Mouse (Mus musculus) embryonic facial prominence, embryonic 11.5 days (tissue): Measurements from ENCODE around the gene Pax2. TPM values are rescaled to one million over a fixed set of nuclear protein-coding genes. Genes with fewer than 3 reads are reported as not detected.
A peak's percentile ranks its signal among the peaks of the same experiment; 100 is the strongest.

Experiments
- ATAC-seq: fragments of 200-750 bp; cut with Nextera tagmentation; replicated peaks from 2 replicates; pipeline ENCODE4 v1.8.0; 2017; ENCODE audit warnings: low read depth; ENCODE audit not compliant: insufficient number of reproducible peaks, low FRiP score, low TSS enrichment
- DNase-seq: peaks from one replicate; pipeline ENCODE4 v3.0.0-alpha.2; 2015; ENCODE audit warnings: low spot score
- H3K27ac ChIP-seq: fragments of 300-500 bp; sonication (generic); replicated peaks from 2 replicates; pipeline ENCODE4 v1.5.1; 2014; ENCODE audit warnings: mild to moderate bottlenecking, low read depth, low read length, control low read depth
- H3K27me3 ChIP-seq: fragments of 300-500 bp; sonication (generic); 2 replicates; pipeline ENCODE4 v1.6.1; 2014; ENCODE audit warnings: mild to moderate bottlenecking, low read length, moderate library complexity, mixed read lengths; ENCODE audit not compliant: control insufficient read depth, insufficient read depth
- H3K36me3 ChIP-seq: fragments of 300-500 bp; sonication (generic); replicated peaks from 2 replicates; pipeline ENCODE4 v1.6.1; 2014; ENCODE audit warnings: low read depth, mild to moderate bottlenecking, low read length, moderate library complexity, mixed read lengths; ENCODE audit not compliant: control insufficient read depth, insufficient read depth
- H3K4me1 ChIP-seq: fragments of 300-500 bp; sonication (generic); 2 replicates; pipeline ENCODE4 v1.6.1; 2014; ENCODE audit warnings: low read length, mixed read lengths; ENCODE audit not compliant: control insufficient read depth, insufficient read depth
- H3K4me2 ChIP-seq: fragments of 300-500 bp; sonication (generic); 2 replicates; pipeline ENCODE4 v1.6.1; 2014; ENCODE audit warnings: low read depth, mild to moderate bottlenecking, control low read depth, low read length, moderate library complexity
- H3K4me3 ChIP-seq: fragments of 300-500 bp; sonication (generic); 2 replicates; pipeline ENCODE4 v1.5.1; 2014; ENCODE audit warnings: low read depth, low read length, control low read depth
- H3K9ac ChIP-seq: fragments of 300-500 bp; sonication (generic); replicated peaks from 2 replicates; pipeline ENCODE4 v1.6.1; 2014; ENCODE audit warnings: mild to moderate bottlenecking, control low read depth, low read length
- H3K9me3 ChIP-seq: fragments of 300-500 bp; sonication (generic); replicated peaks from 2 replicates; pipeline ENCODE4 v1.6.1; 2016; ENCODE audit warnings: mild to moderate bottlenecking, low read length, inconsistent platforms, mixed read lengths; ENCODE audit not compliant: control insufficient read depth
- WGBS: fragments of 180-500 bp; shearing (Covaris S2); extraction: QIAGEN DNeasy Blood & Tissue Kit; methylation state at CpG from one replicate; pipeline ENCODE4 v1.1.7; 2014; 5-methylcytosine and 5-hydroxymethylcytosine counted together
- polyA plus RNA-seq: library from polyadenylated mRNA; unstranded; fragments of >200 nt; fragmentation: Nextera tagmentation; extraction: Ambion mirVana; gene quantifications from 2 replicates; pipeline ENCODE4 v1.2.1, GENCODE M21; 2014

The Pax2 gene
- polyA plus RNA-seq, 1 experiment from 2014 or later: 0.90 TPM

DNA sequence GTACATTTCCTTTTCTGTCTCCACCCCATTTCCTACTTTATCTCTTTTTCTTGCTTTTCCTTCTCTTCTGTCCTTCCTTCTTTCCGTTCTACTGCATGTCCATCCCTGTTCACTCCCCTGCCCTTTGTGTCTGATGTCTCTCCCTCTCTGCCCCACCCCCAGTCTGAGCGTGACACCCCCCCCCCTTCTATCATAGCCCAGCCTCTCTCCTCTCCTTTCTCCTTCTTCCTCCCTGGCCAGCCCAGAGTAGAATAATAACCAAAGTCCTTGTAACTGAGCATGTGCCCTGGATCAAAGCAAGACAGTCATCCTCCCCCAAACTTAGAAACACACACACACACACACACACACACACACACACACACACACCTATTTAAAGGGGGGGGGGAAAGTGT lies 12.8 kb upstream of the Pax2 start:
- H3K4me1 ChIP-seq: no peaks in the 10 kb centered on the region; the same call in 1 of the 2 replicates
- no peak overlapping the region for H3K9ac ChIP-seq
- WGBS: 0% methylated on average over 2 of the region's 2 CpGs
- no peak overlapping the region for H3K4me3 ChIP-seq
- H3K4me2 ChIP-seq: no peak overlapping the region
- H3K36me3 ChIP-seq: no peaks in the 10 kb centered on the region
- no peak overlapping the region for H3K27ac ChIP-seq
- no peak for ATAC-seq
- DNase-seq: no peak
- peaks cover 79% of the 10 kb centered on the region for H3K27me3 ChIP-seq
- H3K9me3 ChIP-seq: no peaks in the 10 kb centered on the region; the same call in 1 of the 2 replicates

DNA sequence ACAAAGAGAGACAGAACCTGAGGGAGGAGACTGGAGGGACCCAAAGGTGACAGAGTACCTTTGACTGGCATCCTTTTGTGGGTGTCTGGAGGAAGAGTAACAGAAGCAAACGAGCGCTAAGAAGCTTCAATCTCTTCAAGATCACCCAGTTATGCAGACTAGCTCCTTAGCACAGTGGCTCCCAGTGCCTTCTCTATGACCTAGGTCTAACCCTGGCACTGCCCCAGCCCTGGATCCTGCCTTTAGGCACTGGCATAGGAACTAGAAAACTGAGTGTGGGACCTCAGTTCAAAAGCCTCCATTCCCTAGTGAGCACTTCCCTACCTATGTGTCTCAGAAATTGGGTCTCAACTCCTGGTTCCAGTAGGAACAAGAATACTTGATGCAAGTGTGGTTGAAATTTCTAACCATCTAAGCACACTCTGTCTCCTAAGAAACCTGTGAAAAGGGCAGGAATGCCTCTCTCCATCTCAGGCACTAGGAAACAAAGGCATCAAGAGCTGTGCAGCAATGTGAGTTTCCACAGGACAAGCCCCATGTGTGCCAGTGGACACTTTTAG lies 11.8 kb upstream of the Pax2 start:
- Histone ChIP-seq H3K4me1 (no peaks in the 10 kb centered on the region; the same call in 1 of the 2 replicates), H3K27me3 (peaks cover 78% of the 10 kb centered on the region), H3K4me3 (no peak overlapping the region), H3K36me3 (no peaks in the 10 kb centered on the region), H3K4me2 (no peak overlapping the region), H3K9ac (no peak overlapping the region), H3K27ac (no peak overlapping the region), H3K9me3 (no peaks in the 10 kb centered on the region; the same call in 1 of the 2 replicates)
- WGBS: 5% methylated on average over 2 of the region's 2 CpGs
- ATAC-seq (no peak), DNase-seq (no peak)

GRCm38 (mm10) chr19:44745741-44746140 lies 10.1 kb upstream of the Pax2 start:
- Histone ChIP-seq H3K27ac (no peak overlapping the region), H3K4me1 (no peaks in the 10 kb centered on the region), H3K36me3 (no peaks in the 10 kb centered on the region), H3K9ac (no peak overlapping the region), H3K27me3 (peaks cover 76% of the 10 kb centered on the region), H3K4me3 (no peak overlapping the region), H3K4me2 (no peak overlapping the region), H3K9me3 (no peaks in the 10 kb centered on the region)
- WGBS: 5% methylated on average over 6 of the region's 6 CpGs
- DNase-seq: no peak
- ATAC-seq: no peak

DNA sequence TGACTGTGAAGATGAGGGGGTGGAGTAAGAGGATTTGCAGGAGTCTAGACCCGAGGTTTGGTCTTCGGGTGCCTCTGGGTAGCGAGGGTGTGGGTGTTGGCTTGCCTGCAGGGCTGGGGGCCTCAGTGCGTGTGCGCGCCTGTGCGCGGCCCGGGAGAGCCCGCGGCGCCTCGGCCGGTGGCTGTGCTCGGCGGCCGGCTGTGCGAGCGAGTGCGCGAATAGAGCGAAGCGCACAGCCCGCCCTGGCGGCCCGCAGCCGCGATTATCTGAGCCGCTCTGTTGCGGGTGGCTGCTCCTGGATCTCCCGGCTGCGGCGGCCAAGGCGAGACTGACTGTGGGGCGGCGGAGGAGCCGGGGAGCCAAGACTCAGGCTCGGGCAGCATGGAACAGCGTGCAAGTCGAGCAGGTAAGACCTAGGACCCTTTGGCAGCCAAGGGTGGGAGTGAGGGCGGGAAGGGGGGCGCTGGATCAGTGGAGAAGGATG lies 9.3 kb upstream of the Pax2 start:
- H3K27ac ChIP-seq: no peak overlapping the region
- H3K9ac ChIP-seq: no peak overlapping the region
- 1% methylated on average over 42 of the region's 42 CpGs for WGBS
- 0 out of 2 replicates have a peak overlapping the region, but pooled peaks have one; percentile 2 for H3K4me2 ChIP-seq
- H3K4me3 ChIP-seq: no peak overlapping the region
- no peaks in the 10 kb centered on the region for H3K9me3 ChIP-seq
- peaks cover 84% of the 10 kb centered on the region for H3K27me3 ChIP-seq
- DNase-seq (no peak), ATAC-seq (peak; percentile 64)
- no peaks in the 10 kb centered on the region for H3K36me3 ChIP-seq
- H3K4me1 ChIP-seq: no peaks in the 10 kb centered on the region

DNA sequence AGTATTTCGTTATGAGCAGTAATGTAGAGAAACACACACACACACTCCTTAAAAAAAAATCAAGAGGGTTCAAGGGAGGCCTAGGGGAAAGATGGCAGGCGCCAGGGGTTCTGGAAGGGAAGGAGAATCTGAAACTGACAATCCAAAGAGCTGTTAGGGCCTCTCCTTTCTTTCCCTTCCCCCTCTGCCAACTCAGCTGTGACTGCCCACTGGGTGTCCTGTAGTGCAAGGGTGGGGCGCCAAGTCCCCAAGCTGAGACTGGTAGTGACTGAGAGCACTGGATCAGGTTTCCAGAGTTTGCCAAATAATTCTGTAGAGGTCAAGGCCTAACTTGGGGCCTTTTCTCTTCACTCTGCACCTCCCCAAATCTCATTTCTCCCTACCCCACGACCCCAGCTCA lies 8.4 kb upstream of the Pax2 start:
- no peaks in the 10 kb centered on the region for H3K36me3 ChIP-seq
- no peaks in the 10 kb centered on the region for H3K4me1 ChIP-seq
- H3K9me3 ChIP-seq: no peaks in the 10 kb centered on the region
- DNase-seq: no peak
- no peak for ATAC-seq
- no peak overlapping the region for H3K9ac ChIP-seq
- H3K4me3 ChIP-seq: no peak overlapping the region
- H3K27me3 ChIP-seq: peaks cover 85% of the 10 kb centered on the region
- WGBS: 0% methylated on average over 4 of the region's 4 CpGs
- no peak overlapping the region for H3K27ac ChIP-seq
- H3K4me2 ChIP-seq: no peak overlapping the region

DNA sequence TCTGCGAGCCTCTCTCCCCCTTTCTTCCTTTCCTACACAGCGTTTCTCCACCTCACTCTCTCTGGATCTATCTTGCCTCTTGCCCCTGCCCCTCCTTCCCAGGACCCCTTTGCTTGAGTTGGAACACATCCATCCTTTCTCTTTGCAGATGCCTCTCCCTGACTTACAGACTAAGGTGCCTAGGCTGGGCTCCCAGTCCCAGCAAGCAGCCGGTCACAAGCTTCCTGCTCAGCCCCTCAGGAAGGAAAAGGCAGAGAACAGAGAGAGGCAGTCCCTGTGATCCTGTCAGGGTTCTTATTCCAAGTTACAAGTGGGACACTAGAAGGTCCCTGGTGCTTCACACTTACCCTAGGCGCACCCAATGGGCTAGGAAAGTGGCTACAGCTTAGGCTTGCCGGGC lies 7.6 kb upstream of the Pax2 start:
- ATAC-seq (no peak), DNase-seq (no peak)
- H3K4me3 ChIP-seq: no peak overlapping the region
- H3K9ac ChIP-seq: no peak overlapping the region
- H3K9me3 ChIP-seq: no peaks in the 10 kb centered on the region
- no peak overlapping the region for H3K27ac ChIP-seq
- H3K4me1 ChIP-seq: no peaks in the 10 kb centered on the region
- 2% methylated on average over 5 of the region's 5 CpGs for WGBS
- H3K4me2 ChIP-seq: no peak overlapping the region
- H3K27me3 ChIP-seq: peaks cover 89% of the 10 kb centered on the region
- no peaks in the 10 kb centered on the region for H3K36me3 ChIP-seq

GRCm38 (mm10) chr19:44749061-44749990 lies 6.5 kb upstream of the Pax2 start:
- Histone ChIP-seq H3K4me2 (no peak overlapping the region), H3K4me3 (no peak overlapping the region), H3K9ac (no peak overlapping the region), H3K27me3 (peaks cover 90% of the 10 kb centered on the region), H3K4me1 (no peaks in the 10 kb centered on the region), H3K27ac (no peak overlapping the region), H3K36me3 (no peaks in the 10 kb centered on the region), H3K9me3 (no peaks in the 10 kb centered on the region)
- under 1% methylated on average over 18 of the region's 18 CpGs for WGBS
- ATAC-seq: no peak
- no peak for DNase-seq
